Mouse (Mus musculus) limb, embryonic 11.5 days (tissue): Measurements from ENCODE around the gene Ankrd13b. TPM values are rescaled to one million over a fixed set of nuclear protein-coding genes. Genes with fewer than 3 reads are reported as not detected.

Experiments
- ATAC-seq: fragments of 200-750 bp; cut with Nextera tagmentation; 2 replicates; pipeline ENCODE4 v1.8.0; 2017; ENCODE audit warnings: low read depth; ENCODE audit not compliant: insufficient number of reproducible peaks, low FRiP score, low TSS enrichment
- DNase-seq: peaks from one replicate; pipeline ENCODE4 v3.0.0-alpha.2; 2015; ENCODE audit warnings: low spot score
- H3K27ac ChIP-seq: fragments of 300-500 bp; sonication (generic); replicated peaks from 2 replicates; pipeline ENCODE4 v1.5.1; 2014; ENCODE audit warnings: low read depth, mild to moderate bottlenecking, low read length
- H3K27me3 ChIP-seq: fragments of 300-500 bp; sonication (generic); 2 replicates; pipeline ENCODE4 v1.6.1; 2014; ENCODE audit warnings: mild to moderate bottlenecking, low read length, mixed read lengths; ENCODE audit not compliant: control insufficient read depth, insufficient read depth
- H3K36me3 ChIP-seq: fragments of 300-500 bp; sonication (generic); 2 replicates; pipeline ENCODE4 v1.6.1; 2014; ENCODE audit warnings: mild to moderate bottlenecking, low read length, moderate library complexity, mixed read lengths; ENCODE audit not compliant: control insufficient read depth, insufficient read depth
- H3K4me1 ChIP-seq: fragments of 300-500 bp; sonication (generic); 2 replicates; pipeline ENCODE4 v1.6.1; 2014; ENCODE audit warnings: low read length, mixed read lengths; ENCODE audit not compliant: control insufficient read depth, insufficient read depth
- H3K4me2 ChIP-seq: fragments of 300-500 bp; sonication (generic); 2 replicates; pipeline ENCODE4 v1.6.1; 2014; ENCODE audit warnings: low read depth, mild to moderate bottlenecking, moderate library complexity; ENCODE audit not compliant: severe bottlenecking
- H3K4me3 ChIP-seq: fragments of 300-500 bp; sonication (generic); 2 replicates; pipeline ENCODE4 v1.5.1; 2014; ENCODE audit warnings: low read depth, low read length
- H3K9ac ChIP-seq: fragments of 300-500 bp; sonication (generic); 2 replicates; pipeline ENCODE4 v1.6.1; 2014; ENCODE audit warnings: mild to moderate bottlenecking, low read length
- H3K9me3 ChIP-seq: fragments of 300-500 bp; sonication (generic); 2 replicates; pipeline ENCODE4 v1.6.1; 2016; ENCODE audit warnings: low read length; ENCODE audit not compliant: control insufficient read depth
- WGBS: fragments of 180-500 bp; shearing (Covaris S2); extraction: QIAGEN DNeasy Blood & Tissue Kit; methylation state at CpG from one replicate; pipeline ENCODE4 v1.1.7; 2014; 5-methylcytosine and 5-hydroxymethylcytosine counted together
- polyA plus RNA-seq: library from polyadenylated mRNA; unstranded; fragments of >200 nt; fragmentation: Nextera tagmentation; extraction: Ambion mirVana; gene quantifications from 2 replicates; pipeline ENCODE4 v1.2.1, GENCODE M21; 2014

The Ankrd13b gene
- polyA plus RNA-seq, 1 experiment from 2014 or later: 12.8 TPM

DNA sequence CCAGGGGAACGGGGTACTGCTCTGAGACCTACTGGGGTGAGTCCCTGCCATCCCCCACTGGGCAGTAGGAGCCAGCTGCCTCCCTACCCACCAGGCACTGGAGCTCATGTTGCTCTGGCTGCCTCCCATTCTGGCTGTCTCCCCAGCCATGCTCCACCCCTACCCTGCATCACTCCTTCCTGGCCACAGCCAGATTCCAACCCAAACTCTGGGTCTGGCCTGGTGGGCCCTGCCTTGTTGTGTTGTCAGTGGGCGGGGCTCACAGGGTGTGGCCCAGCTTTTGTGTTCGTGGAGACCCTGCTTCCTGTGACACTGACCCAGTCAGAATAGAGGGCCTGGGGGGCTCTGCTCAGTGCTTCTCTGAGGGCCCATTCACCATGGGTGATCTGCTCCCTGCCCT, 14.0 kb upstream of the Ankrd13b start:
- H3K36me3 ChIP-seq: peaks cover 28% of the 10 kb centered on the region
- 83% methylated on average over 3 of the region's 3 CpGs for WGBS
- H3K4me3 ChIP-seq: no peak overlapping the region
- peaks cover 12% of the 10 kb centered on the region for H3K4me1 ChIP-seq
- no peak overlapping the region for H3K4me2 ChIP-seq
- H3K9me3 ChIP-seq: no peaks in the 10 kb centered on the region
- ATAC-seq (no peak), DNase-seq (no peak)
- H3K27me3 ChIP-seq: no peaks in the 10 kb centered on the region
- no peak overlapping the region for H3K27ac ChIP-seq
- no peak overlapping the region for H3K9ac ChIP-seq

DNA sequence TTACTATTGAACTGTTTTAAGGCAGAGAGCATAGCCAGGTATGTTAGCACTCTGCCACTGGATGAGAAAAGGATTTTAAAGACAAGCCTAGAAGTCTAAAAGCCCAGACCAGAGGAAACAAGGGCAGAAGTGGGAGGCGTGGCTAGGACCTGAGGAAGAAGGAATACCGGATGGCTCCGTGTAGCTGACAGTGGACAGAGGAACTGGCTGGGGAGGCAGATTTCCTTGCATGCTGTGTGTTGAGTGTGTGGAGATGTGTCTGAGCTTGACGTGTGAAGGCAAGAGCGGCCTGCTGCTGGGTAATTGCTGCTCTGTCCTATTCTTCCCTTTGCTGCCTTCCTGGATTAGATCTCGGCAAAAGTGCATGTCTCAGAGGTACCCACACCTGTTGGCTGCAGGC, 13.0 kb upstream of the Ankrd13b start:
- WGBS: 80% methylated on average over 6 of the region's 6 CpGs
- H3K4me3 ChIP-seq: no peak overlapping the region
- H3K4me2 ChIP-seq: no peak overlapping the region
- no peak overlapping the region for H3K9ac ChIP-seq
- H3K4me1 ChIP-seq: peaks cover 11% of the 10 kb centered on the region; the same call in 1 of the 2 replicates
- no peaks in the 10 kb centered on the region for H3K9me3 ChIP-seq
- no peak overlapping the region for H3K27ac ChIP-seq
- DNase-seq (no peak), ATAC-seq (no peak)
- peaks cover 28% of the 10 kb centered on the region for H3K36me3 ChIP-seq
- no peaks in the 10 kb centered on the region for H3K27me3 ChIP-seq

DNA sequence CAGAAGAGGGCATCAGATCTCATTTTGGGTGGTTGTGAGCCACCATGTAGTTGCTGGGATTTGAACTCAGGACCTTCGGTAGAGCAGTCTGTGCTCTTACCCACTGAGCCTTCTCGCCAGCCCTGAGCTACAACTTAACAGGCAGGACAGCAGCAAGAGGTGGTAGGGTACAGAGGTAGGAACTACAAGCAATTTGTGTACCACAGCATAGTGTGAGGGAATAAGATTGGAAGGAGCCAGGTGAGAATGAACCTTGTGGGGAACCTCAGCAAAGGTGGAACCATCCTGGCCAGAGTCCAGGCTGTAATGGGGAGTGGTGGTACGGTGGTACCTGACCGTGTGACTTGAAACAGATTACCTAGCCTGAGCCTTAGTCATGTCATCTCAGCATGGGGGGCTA, 12.5 kb upstream of the Ankrd13b start:
- Histone ChIP-seq H3K27ac (no peak overlapping the region), H3K4me3 (no peak overlapping the region), H3K4me1 (peaks cover 15% of the 10 kb centered on the region), H3K4me2 (no peak overlapping the region), H3K27me3 (no peaks in the 10 kb centered on the region), H3K9me3 (no peaks in the 10 kb centered on the region), H3K36me3 (peaks cover 28% of the 10 kb centered on the region), H3K9ac (no peak overlapping the region)
- no peak for DNase-seq
- no peak for ATAC-seq
- 94% methylated on average over 4 of the region's 4 CpGs for WGBS

DNA sequence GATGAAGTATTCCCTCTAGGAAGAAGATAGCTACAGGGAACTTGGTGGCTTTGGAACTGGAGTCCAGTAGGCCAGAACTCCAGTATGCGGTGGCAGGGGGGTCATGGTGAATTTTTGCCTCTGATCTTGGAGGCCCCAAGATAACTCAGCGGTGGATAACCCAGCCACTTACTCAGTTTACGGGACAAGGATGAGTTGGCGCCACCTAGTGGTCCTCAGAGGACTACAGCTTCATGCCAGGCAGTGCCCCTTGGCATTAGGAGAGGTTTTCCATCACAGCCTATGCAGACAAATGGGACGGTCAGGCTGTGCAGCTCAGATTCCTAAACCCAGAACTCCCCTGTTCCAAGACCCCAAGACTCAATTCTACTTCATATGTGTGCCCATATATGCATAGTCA, 11.9 kb upstream of the Ankrd13b start:
- Histone ChIP-seq H3K9ac (no peak overlapping the region), H3K27me3 (no peaks in the 10 kb centered on the region), H3K4me1 (peaks cover 17% of the 10 kb centered on the region), H3K36me3 (peaks cover 24% of the 10 kb centered on the region), H3K9me3 (no peaks in the 10 kb centered on the region), H3K27ac (no peak overlapping the region), H3K4me3 (no peak overlapping the region), H3K4me2 (no peak overlapping the region)
- peak; percentile 77 for DNase-seq
- 35% methylated on average over 5 of the region's 5 CpGs for WGBS
- no peak for ATAC-seq

DNA sequence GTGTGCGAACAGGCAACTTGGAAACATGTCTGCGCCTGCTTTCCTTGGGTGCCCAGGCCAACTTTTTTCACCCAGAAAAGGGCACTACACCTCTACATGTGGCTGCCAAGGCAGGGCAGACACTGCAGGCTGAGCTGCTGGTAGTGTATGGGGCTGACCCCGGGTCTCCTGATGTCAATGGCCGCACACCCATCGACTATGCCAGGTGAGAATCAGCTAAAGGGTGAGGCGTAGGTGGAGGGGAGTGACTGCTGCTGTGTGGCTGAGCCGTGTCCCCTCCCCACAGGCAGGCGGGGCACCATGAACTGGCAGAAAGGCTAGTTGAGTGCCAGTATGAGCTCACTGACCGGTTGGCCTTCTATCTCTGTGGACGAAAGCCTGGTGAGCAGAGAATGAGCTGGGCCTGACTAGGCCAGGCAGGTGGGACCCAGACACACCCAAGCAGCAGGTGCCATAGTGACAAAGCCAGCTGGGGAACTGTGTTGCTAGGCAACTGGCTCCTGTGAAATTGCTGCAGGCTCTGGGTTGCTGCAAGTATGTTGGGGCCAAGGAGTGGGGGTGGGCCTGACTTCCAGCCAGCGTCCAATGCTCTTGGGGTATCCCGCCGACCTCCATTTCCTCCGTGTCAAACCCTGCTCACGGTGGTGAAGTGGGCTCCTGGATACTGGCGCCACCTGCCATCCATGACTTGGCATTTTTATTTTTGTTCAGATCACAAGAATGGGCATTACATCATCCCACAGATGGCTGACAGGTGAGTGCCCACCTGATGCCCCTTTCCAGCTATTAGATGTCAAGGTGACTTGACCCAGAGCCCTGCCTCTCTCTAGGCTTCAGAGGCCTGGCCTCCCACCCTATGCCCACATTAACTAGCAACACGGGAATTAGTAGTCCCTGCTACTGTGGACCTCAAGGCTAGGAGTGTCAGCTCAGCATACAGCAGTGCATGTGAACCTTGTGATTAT, 11.2 kb upstream of the Ankrd13b start:
- H3K9ac ChIP-seq: no peak overlapping the region; the same call in 1 of the 2 replicates
- H3K4me3 ChIP-seq: no peak overlapping the region
- 88% methylated on average over 17 of the region's 17 CpGs for WGBS
- ATAC-seq (no peak), DNase-seq (no peak)
- H3K27ac ChIP-seq: no peak overlapping the region
- no peak overlapping the region for H3K4me2 ChIP-seq
- H3K9me3 ChIP-seq: no peaks in the 10 kb centered on the region
- H3K27me3 ChIP-seq: no peaks in the 10 kb centered on the region
- H3K36me3 ChIP-seq: peaks cover 17% of the 10 kb centered on the region
- peaks cover 17% of the 10 kb centered on the region for H3K4me1 ChIP-seq

DNA sequence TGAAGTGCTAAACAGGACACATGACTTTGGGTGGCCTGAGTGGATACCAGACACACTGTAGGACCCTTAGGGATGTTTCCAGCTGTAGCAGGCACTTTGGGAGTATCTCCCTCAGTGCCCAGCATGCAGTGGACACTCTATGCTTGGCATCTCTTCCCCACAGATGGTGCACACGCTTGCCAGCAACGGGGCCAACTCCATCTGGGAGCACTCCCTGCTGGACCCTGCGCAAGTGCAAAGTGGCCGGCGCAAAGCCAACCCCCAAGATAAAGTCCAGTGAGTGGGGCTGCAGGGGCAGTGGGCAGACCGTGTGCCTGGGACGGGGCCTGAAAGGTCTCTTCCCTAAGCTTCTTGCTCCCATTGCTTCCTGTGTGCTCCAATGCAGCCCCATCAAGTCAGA, 9.9 kb upstream of the Ankrd13b start:
- Histone ChIP-seq H3K4me1 (peaks cover 26% of the 10 kb centered on the region), H3K9ac (no peak overlapping the region), H3K9me3 (no peaks in the 10 kb centered on the region), H3K27me3 (no peaks in the 10 kb centered on the region), H3K27ac (no peak overlapping the region), H3K36me3 (peaks cover 7% of the 10 kb centered on the region; the same call in 1 of the 2 replicates), H3K4me2 (no peak overlapping the region), H3K4me3 (no peak overlapping the region)
- no peak for DNase-seq
- ATAC-seq: no peak
- WGBS: 86% methylated on average over 7 of the region's 7 CpGs

DNA sequence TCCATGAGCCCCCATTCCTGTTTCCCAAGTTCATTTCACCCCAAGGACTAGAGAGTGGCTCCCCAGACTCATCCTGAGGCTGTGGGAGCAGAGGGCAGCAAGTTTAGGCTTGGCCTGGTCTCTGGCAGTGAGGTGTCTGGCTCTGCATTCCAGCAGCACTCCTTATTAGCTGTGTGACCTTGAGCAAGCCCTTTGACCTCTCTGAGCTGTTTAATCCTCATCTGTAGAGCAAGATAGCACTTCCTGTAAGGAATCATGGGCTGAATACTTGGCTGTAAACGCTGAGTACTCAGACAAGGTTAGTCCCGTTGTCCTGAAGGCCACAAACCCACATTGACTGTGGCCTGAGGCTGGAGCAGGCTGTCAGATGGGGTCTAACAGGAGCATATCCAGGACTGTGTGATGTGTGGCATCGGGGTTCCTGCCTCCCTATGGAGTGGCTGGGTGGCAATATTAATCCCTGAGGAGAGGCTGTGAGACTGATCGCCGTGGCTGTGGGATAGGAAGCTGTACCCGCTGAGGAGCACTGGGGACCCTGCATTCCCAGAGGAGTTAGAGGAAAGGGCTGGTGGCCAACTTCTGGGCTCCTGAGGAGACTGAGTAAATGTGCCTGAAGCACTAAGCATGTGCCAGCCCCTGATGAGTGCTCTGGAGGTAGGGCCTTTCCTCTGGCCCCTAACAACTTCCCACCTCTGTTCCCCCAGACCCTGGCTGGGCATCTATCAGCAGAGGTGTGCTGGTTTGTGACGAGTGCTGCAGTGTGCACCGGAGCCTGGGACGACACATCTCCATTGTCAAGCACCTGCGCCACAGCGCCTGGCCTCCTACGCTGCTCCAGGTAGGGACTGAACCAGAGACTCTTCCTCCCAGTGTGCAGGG, 9.0 kb upstream of the Ankrd13b start:
- ATAC-seq (no peak), DNase-seq (no peak)
- Histone ChIP-seq H3K36me3 (peaks cover 5% of the 10 kb centered on the region; the same call in 1 of the 2 replicates), H3K4me3 (no peak overlapping the region), H3K4me2 (no peak overlapping the region), H3K4me1 (peaks cover 31% of the 10 kb centered on the region), H3K9me3 (no peaks in the 10 kb centered on the region), H3K9ac (no peak overlapping the region), H3K27me3 (no peaks in the 10 kb centered on the region), H3K27ac (0 out of 2 replicates have a peak overlapping the region, but pooled peaks have one; percentile 15)
- WGBS: 76% methylated on average over 12 of the region's 12 CpGs

DNA sequence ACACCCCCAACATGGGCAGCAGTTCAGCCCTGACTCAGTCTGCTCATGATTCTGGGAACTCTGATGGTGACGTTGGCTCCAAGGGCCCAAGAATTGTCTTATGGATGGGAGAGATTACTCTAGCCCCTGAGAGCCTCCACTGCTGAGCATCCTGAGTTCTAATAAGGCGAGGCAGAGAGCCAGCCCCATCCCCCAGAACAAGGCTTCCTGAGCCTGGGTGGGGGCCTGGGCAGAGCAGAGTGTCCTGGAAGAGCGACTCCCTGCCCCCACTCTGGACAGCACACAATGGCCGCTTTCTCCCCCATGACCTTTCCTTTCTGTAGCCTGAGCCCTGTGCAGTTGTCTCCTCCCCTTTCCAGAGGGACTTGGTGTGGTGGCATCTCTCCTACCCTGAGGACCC, 8.4 kb upstream of the Ankrd13b start:
- ATAC-seq (no peak), DNase-seq (no peak)
- Histone ChIP-seq H3K4me1 (peaks cover 31% of the 10 kb centered on the region), H3K27me3 (no peaks in the 10 kb centered on the region), H3K27ac (0 out of 2 replicates have a peak overlapping the region, but pooled peaks have one; percentile 15), H3K9ac (no peak overlapping the region), H3K4me2 (no peak overlapping the region), H3K9me3 (no peaks in the 10 kb centered on the region), H3K36me3 (peaks cover 5% of the 10 kb centered on the region; the same call in 1 of the 2 replicates), H3K4me3 (no peak overlapping the region)
- 44% methylated on average over 4 of the region's 4 CpGs for WGBS
